In the genomic region with DNA sequence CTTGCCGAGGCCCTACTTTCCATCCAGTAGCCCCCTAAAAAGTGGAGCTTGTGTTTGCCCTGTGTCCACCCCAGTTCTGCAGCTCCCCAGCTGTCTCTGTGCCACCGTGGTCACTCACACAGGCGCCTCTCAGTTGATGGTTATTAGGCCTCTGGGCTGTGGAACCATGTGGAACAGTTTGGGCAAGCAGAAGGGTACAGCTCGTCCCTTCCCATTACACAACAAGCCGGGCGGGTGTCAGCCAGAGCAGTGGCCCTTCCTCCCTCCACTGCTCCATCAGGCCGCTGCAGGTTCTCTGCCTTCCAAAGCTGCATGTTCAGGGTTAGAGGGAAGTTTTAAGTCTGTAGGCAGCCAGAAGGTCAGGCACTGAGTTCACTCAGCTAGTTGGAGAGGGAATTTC, we compare ENCODE assay signal across 11 mouse cellular contexts. TPM values are rescaled to one million over a fixed set of nuclear protein-coding genes. Genes with fewer than 3 reads are reported as not detected.
A peak's percentile ranks its signal among the peaks of the same experiment; 100 is the strongest.
DNase-seq lines count a peak whose midpoint lies in the region; ATAC-seq and TF ChIP-seq lines count a peak whose summit lies in the region.
"Had no signal": no experiment of that assay in that cellular context is flagged by ENCODE, and none has a peak within 500 bp of the region (broad histone marks: within the 10 kb centered on the region; RNA-seq: fewer than 3 reads in every experiment).

No protein-coding gene starts in this region.

- H3K4me3 ChIP-seq in heart, embryonic 11.5 days (ENCODE audit: low read depth, low read length), result no peak overlapping the region
- no peak overlapping the region for H3K4me3 ChIP-seq in lung, postnatal 0 days (ENCODE audit: low read depth, low read length)
- H3K4me3 ChIP-seq in hindbrain, embryonic 13.5 days, result no peak overlapping the region
- H3K4me3 ChIP-seq: heart, embryonic 13.5 days; limb, embryonic 13.5 days; stomach, embryonic 15.5 days had no signal

- peak; percentile 20; the same call in 1 of the 2 replicates for TF ChIP-seq EP300 in lung, postnatal 0 days (IDR thresholded peaks at IDR 0.05)

- H3K27ac ChIP-seq in heart, embryonic 11.5 days (ENCODE audit: low read depth, low read length), result no peak overlapping the region
- H3K27ac ChIP-seq in lung, postnatal 0 days (ENCODE audit: low read length), result no peak overlapping the region
- no peak overlapping the region for H3K27ac ChIP-seq in hindbrain, embryonic 13.5 days
- H3K27ac ChIP-seq: heart, embryonic 13.5 days; limb, embryonic 13.5 days; stomach, embryonic 15.5 days had no signal

- no peak for ATAC-seq in heart, embryonic 11.5 days (replicated peaks; ENCODE audit: insufficient number of reproducible peaks, low FRiP score, low TSS enrichment)
- ATAC-seq in lung, postnatal 0 days, result peak; percentile 35; the same call in 1 of the 2 replicates
- ATAC-seq in hindbrain, embryonic 13.5 days (ENCODE audit: low FRiP score), result no peak
- ATAC-seq: hindbrain, embryonic 16.5 days had no signal

- H3K4me2 ChIP-seq in heart, embryonic 11.5 days, result no peak overlapping the region
- H3K4me2 ChIP-seq in lung, postnatal 0 days (replicated peaks; ENCODE audit: low read depth, low read length), result no peak overlapping the region
- H3K4me2 ChIP-seq in hindbrain, embryonic 13.5 days, result no peak overlapping the region
- H3K4me2 ChIP-seq: heart, embryonic 13.5 days; limb, embryonic 13.5 days; stomach, embryonic 15.5 days had no signal

- no peak overlapping the region for H3K9ac ChIP-seq in heart, embryonic 11.5 days (ENCODE audit: low read depth, low read length)
- no peak overlapping the region for H3K9ac ChIP-seq in lung, postnatal 0 days (replicated peaks; ENCODE audit: low read depth)
- H3K9ac ChIP-seq in hindbrain, embryonic 13.5 days, result no peak overlapping the region
- H3K9ac ChIP-seq: limb, embryonic 13.5 days; stomach, embryonic 15.5 days had no signal

- peaks cover 4% of the 10 kb centered on the region; the same call in 1 of the 2 replicates for H3K36me3 ChIP-seq in heart, embryonic 11.5 days (ENCODE audit: control insufficient read depth, insufficient read depth, low read length)
- 0 out of 2 replicates have a peak, but pooled peaks cover 4% of the 10 kb centered on the region for H3K36me3 ChIP-seq in lung, postnatal 0 days (ENCODE audit: insufficient read depth, low read length)
- peaks cover 11% of the 10 kb centered on the region for H3K36me3 ChIP-seq in hindbrain, embryonic 13.5 days

- no peaks in the 10 kb centered on the region for H3K9me3 ChIP-seq in heart, embryonic 11.5 days (replicated peaks; ENCODE audit: control insufficient read depth, low read length)
- no peaks in the 10 kb centered on the region for H3K9me3 ChIP-seq in lung, postnatal 0 days (ENCODE audit: low read length)
- H3K9me3 ChIP-seq in hindbrain, embryonic 13.5 days, result no peaks in the 10 kb centered on the region
- H3K9me3 ChIP-seq: heart, embryonic 13.5 days; limb, embryonic 13.5 days; stomach, embryonic 15.5 days had no signal

- H3K4me1 ChIP-seq in heart, embryonic 11.5 days (ENCODE audit: control insufficient read depth, insufficient read depth, low read length), result peaks cover 22% of the 10 kb centered on the region
- H3K4me1 ChIP-seq in lung, postnatal 0 days (ENCODE audit: insufficient read depth, low read depth, low read length), result no peaks in the 10 kb centered on the region
- peaks cover 23% of the 10 kb centered on the region for H3K4me1 ChIP-seq in hindbrain, embryonic 13.5 days (replicated peaks)
- H3K4me1 ChIP-seq: stomach, embryonic 15.5 days had no signal

- H3K27me3 ChIP-seq in heart, embryonic 11.5 days (ENCODE audit: control insufficient read depth, insufficient read depth, low read length), result no peaks in the 10 kb centered on the region
- H3K27me3 ChIP-seq in lung, postnatal 0 days (replicated peaks; ENCODE audit: insufficient read depth, low read length), result no peaks in the 10 kb centered on the region
- no peaks in the 10 kb centered on the region for H3K27me3 ChIP-seq in hindbrain, embryonic 13.5 days
- H3K27me3 ChIP-seq: heart, embryonic 13.5 days; limb, embryonic 13.5 days; stomach, embryonic 15.5 days had no signal

- peak; percentile 97 for DNase-seq in heart, adult 11 months
- peak; percentile 44 to 45 for DNase-seq in layer of hippocampus, postnatal 36 days
- no peak for DNase-seq in layer of hippocampus, adult 11-12 months (ENCODE audit: low spot score)
- peak; percentile 54 for DNase-seq in brain, adult 2 months (ENCODE audit: low read depth, low spot score)
- DNase-seq in lung, postnatal 0 days (ENCODE audit: low spot score), result peak; percentile 29

- 77% methylated on average over 7 of the region's 7 CpGs for WGBS in heart, embryonic 11.5 days (ENCODE audit: insufficient replicate concordance)
- WGBS in lung, postnatal 0 days, result 85% methylated on average over 7 of the region's 7 CpGs
- WGBS in hindbrain, embryonic 13.5 days, result 89% methylated on average over 7 of the region's 7 CpGs

- no peak for TF ChIP-seq CTCF in lung, postnatal 0 days (IDR thresholded peaks at IDR 0.05)

RNA-seq across cellular contexts. Expression of a gene that starts 24.3 kb away (rescaled TPM):
- 3.8 and 4.6 TPM in 2 replicates for polyA plus RNA-seq in heart, embryonic 11.5 days (2014; fragmentation: Nextera tagmentation; extraction: Ambion mirVana)
- total RNA-seq in layer of hippocampus, postnatal 36 days (2021), result 100 to 1,000 TPM; 113 to 114 TPM
- 37.2 and 38.7 TPM in 2 replicates for polyA plus RNA-seq in lung, postnatal 0 days (2015; fragmentation: Nextera tagmentation; extraction: Ambion mirVana)
- 15.2 and 15.3 TPM in 2 replicates for polyA plus RNA-seq in hindbrain, embryonic 13.5 days (2015; fragmentation: Nextera tagmentation; extraction: Ambion mirVana)

RNA-seq across cellular contexts. Expression of a gene that starts 28.1 kb away (rescaled TPM):
- polyA plus RNA-seq in heart, embryonic 11.5 days (2014; fragmentation: Nextera tagmentation; extraction: Ambion mirVana), result 189 and 204 TPM in 2 replicates
- total RNA-seq in layer of hippocampus, postnatal 36 days (2021), result 10 to 100 TPM; 43.2 to 49.3 TPM
- polyA plus RNA-seq in lung, postnatal 0 days (2015; fragmentation: Nextera tagmentation; extraction: Ambion mirVana), result 330 and 382 TPM in 2 replicates
- polyA plus RNA-seq in hindbrain, embryonic 13.5 days (2015; fragmentation: Nextera tagmentation; extraction: Ambion mirVana), result 107 and 114 TPM in 2 replicates
